Mouse (Mus musculus) midbrain, embryonic 14.5 days (tissue): ENCODE results near the gene Tekt1. TPM values are rescaled to one million over a fixed set of nuclear protein-coding genes. Genes with fewer than 3 reads are reported as not detected.
A peak's percentile ranks its signal among the peaks of the same experiment; 100 is the strongest.
"Not testable (repeated sequence)": the region's sequence is repeated elsewhere in the genome, so short reads cannot be mapped to it uniquely, and the experiment has no call there.

Source experiments
- ATAC-seq: fragments of 200-750 bp; cut with Nextera tagmentation; 2 replicates; pipeline ENCODE4 v1.8.0; 2017; ENCODE audit warnings: moderate number of reproducible peaks, moderate library complexity; ENCODE audit not compliant: low FRiP score, low TSS enrichment
- DNase-seq: peaks from one replicate; pipeline ENCODE4 v3.0.0-alpha.2; 2015
- H3K27ac ChIP-seq: fragments of 300-500 bp; sonication (generic); replicated peaks from 2 replicates; pipeline ENCODE4 v1.5.1; 2014; ENCODE audit warnings: mild to moderate bottlenecking, low read depth, low read length, moderate library complexity
- H3K27me3 ChIP-seq: fragments of 300-500 bp; sonication (generic); 2 replicates; pipeline ENCODE4 v1.6.1; 2014; ENCODE audit warnings: low read length, control low read depth, mixed read lengths; ENCODE audit not compliant: control insufficient read depth, insufficient read depth
- H3K36me3 ChIP-seq: fragments of 300-500 bp; sonication (generic); 2 replicates; pipeline ENCODE4 v1.6.1; 2014; ENCODE audit warnings: low read length, control low read depth; ENCODE audit not compliant: control insufficient read depth, insufficient read depth
- H3K4me1 ChIP-seq: fragments of 300-500 bp; sonication (generic); 2 replicates; pipeline ENCODE4 v1.6.1; 2014; ENCODE audit warnings: mild to moderate bottlenecking, antibody characterized with exemption, low read length, control low read depth; ENCODE audit not compliant: control insufficient read depth, insufficient read depth
- H3K4me2 ChIP-seq: fragments of 300-500 bp; sonication (generic); 2 replicates; pipeline ENCODE4 v1.6.1; 2014; ENCODE audit warnings: mild to moderate bottlenecking, low read length, moderate library complexity
- H3K4me3 ChIP-seq: fragments of 300-500 bp; sonication (generic); replicated peaks from 2 replicates; pipeline ENCODE4 v1.5.1; 2014; ENCODE audit warnings: low read depth, low read length
- H3K9ac ChIP-seq: fragments of 300-500 bp; sonication (generic); replicated peaks from 2 replicates; pipeline ENCODE4 v1.6.1; 2014; ENCODE audit warnings: mild to moderate bottlenecking, low read length, moderate library complexity
- H3K9me3 ChIP-seq: fragments of 300-500 bp; sonication (generic); 2 replicates; pipeline ENCODE4 v1.6.1; 2016; ENCODE audit warnings: low read length, control low read depth, mixed read lengths; ENCODE audit not compliant: control insufficient read depth
- WGBS: fragments of 180-500 bp; shearing (Covaris S2); extraction: QIAGEN DNeasy Blood & Tissue Kit; methylation state at CpG from one replicate; pipeline ENCODE4 v1.1.7; 2014; 5-methylcytosine and 5-hydroxymethylcytosine counted together
- polyA plus RNA-seq: library from polyadenylated mRNA; unstranded; fragments of >200 nt; fragmentation: Nextera tagmentation; extraction: Ambion mirVana; gene quantifications from 2 replicates; pipeline ENCODE4 v1.2.1, GENCODE M21; 2014

Tekt1 gene
- polyA plus RNA-seq, 1 experiment from 2014 or later, result 6.9 TPM

GRCm38 (mm10) chr11:72353186-72353585 is 9.1 kb downstream of the Tekt1 start:
- H3K4me3 ChIP-seq, result no peak overlapping the region
- DNase-seq (no peak), ATAC-seq (no peak)
- H3K4me1 ChIP-seq, result no peaks in the 10 kb centered on the region
- no peaks in the 10 kb centered on the region for H3K36me3 ChIP-seq
- no peaks in the 10 kb centered on the region for H3K27me3 ChIP-seq
- WGBS, result 78% methylated on average over 3 of the region's 3 CpGs
- H3K9ac ChIP-seq, result no peak overlapping the region
- no peaks in the 10 kb centered on the region for H3K9me3 ChIP-seq
- no peak overlapping the region for H3K4me2 ChIP-seq
- no peak overlapping the region for H3K27ac ChIP-seq

GRCm38 (mm10) chr11:72352272-72352671 is 10.0 kb downstream of the Tekt1 start:
- no peak for ATAC-seq
- Histone ChIP-seq H3K9me3 (no peaks in the 10 kb centered on the region), H3K27ac (no peak overlapping the region), H3K4me1 (no peaks in the 10 kb centered on the region), H3K36me3 (no peaks in the 10 kb centered on the region), H3K4me3 (no peak overlapping the region), H3K27me3 (no peaks in the 10 kb centered on the region), H3K4me2 (no peak overlapping the region), H3K9ac (no peak overlapping the region)
- 88% methylated on average over 1 of the region's 1 CpGs for WGBS
- no peak for DNase-seq

GRCm38 (mm10) chr11:72349652-72350051 is 12.6 kb downstream of the Tekt1 start:
- Histone ChIP-seq H3K4me2 (no peak overlapping the region), H3K4me3 (no peak overlapping the region), H3K36me3 (no peaks in the 10 kb centered on the region), H3K27me3 (no peaks in the 10 kb centered on the region), H3K27ac (no peak overlapping the region), H3K9me3 (no peaks in the 10 kb centered on the region), H3K4me1 (no peaks in the 10 kb centered on the region), H3K9ac (no peak overlapping the region)
- DNase-seq (no peak), ATAC-seq (no peak)
- 74% methylated on average over 4 of the region's 4 CpGs for WGBS

GRCm38 (mm10) chr11:72349016-72349415 is 13.2 kb downstream of the Tekt1 start:
- 67% methylated on average over 8 of the region's 8 CpGs for WGBS
- DNase-seq, result no peak

GRCm38 (mm10) chr11:72348563-72348962 is 13.7 kb downstream of the Tekt1 start:
- no peaks in the 10 kb centered on the region for H3K36me3 ChIP-seq
- no peak overlapping the region for H3K4me2 ChIP-seq
- no peak overlapping the region for H3K4me3 ChIP-seq
- no peaks in the 10 kb centered on the region for H3K9me3 ChIP-seq
- no peak overlapping the region for H3K9ac ChIP-seq
- 63% methylated on average over 10 of the region's 10 CpGs for WGBS
- ATAC-seq (no peak), DNase-seq (no peak)
- no peaks in the 10 kb centered on the region for H3K27me3 ChIP-seq
- no peak overlapping the region for H3K27ac ChIP-seq
- H3K4me1 ChIP-seq, result no peaks in the 10 kb centered on the region

More at GRCm38 (mm10) chr11:72349016-72349415, 13.2 kb downstream of the Tekt1 start:
- no peaks in the 10 kb centered on the region for H3K36me3 ChIP-seq
- no peak overlapping the region for H3K4me3 ChIP-seq
- no peak for ATAC-seq
- no peak overlapping the region for H3K27ac ChIP-seq
- no peaks in the 10 kb centered on the region for H3K27me3 ChIP-seq
- no peak overlapping the region for H3K9ac ChIP-seq
- no peak overlapping the region for H3K4me2 ChIP-seq
- no peaks in the 10 kb centered on the region for H3K9me3 ChIP-seq
- no peaks in the 10 kb centered on the region for H3K4me1 ChIP-seq

- no peaks in the 10 kb centered on the region for H3K27me3 ChIP-seq
- no peak overlapping the region for H3K4me2 ChIP-seq
- H3K4me1 ChIP-seq, result no peaks in the 10 kb centered on the region
- H3K9me3 ChIP-seq, result no peaks in the 10 kb centered on the region
- H3K27ac ChIP-seq, result no peak overlapping the region
- H3K9ac ChIP-seq, result no peak overlapping the region
- ATAC-seq (no peak), DNase-seq (no peak)
- WGBS, result 94% methylated on average over 11 of the region's 11 CpGs
- H3K36me3 ChIP-seq, result no peaks in the 10 kb centered on the region
- H3K4me3 ChIP-seq, result no peak overlapping the region
These were observed 17.8 kb downstream of the Tekt1 start for GRCm38 (mm10) chr11:72344486-72344885.

GRCm38 (mm10) chr11:72343904-72344303 is 18.3 kb downstream of the Tekt1 start:
- Histone ChIP-seq H3K4me1 (no peaks in the 10 kb centered on the region), H3K27me3 (no peaks in the 10 kb centered on the region), H3K9ac (no peak overlapping the region), H3K4me3 (no peak overlapping the region), H3K27ac (no peak overlapping the region), H3K9me3 (no peaks in the 10 kb centered on the region), H3K4me2 (no peak overlapping the region), H3K36me3 (no peaks in the 10 kb centered on the region)
- 29% methylated on average over 8 of the region's 8 CpGs for WGBS
- DNase-seq (peak; percentile 82), ATAC-seq (no peak)

- not testable (repeated sequence) for H3K4me1 ChIP-seq, H3K36me3 ChIP-seq, H3K9ac ChIP-seq, H3K27ac ChIP-seq, H3K27me3 ChIP-seq, DNase-seq, H3K4me2 ChIP-seq, H3K9me3 ChIP-seq, ATAC-seq, H3K4me3 ChIP-seq
- 94% methylated on average over 5 of the region's 5 CpGs for WGBS
These were observed 19.0 kb downstream of the Tekt1 start for GRCm38 (mm10) chr11:72343238-72343625.

- H3K4me3 ChIP-seq, result no peak overlapping the region
- DNase-seq, result peak; percentile 89
- H3K27me3 ChIP-seq, result no peaks in the 10 kb centered on the region
- H3K9me3 ChIP-seq, result no peaks in the 10 kb centered on the region
- 10% methylated on average over 7 of the region's 7 CpGs for WGBS
- H3K4me1 ChIP-seq, result peaks cover 6% of the 10 kb centered on the region; the same call in 1 of the 2 replicates
- no peaks in the 10 kb centered on the region for H3K36me3 ChIP-seq
- H3K9ac ChIP-seq, result no peak overlapping the region
- H3K4me2 ChIP-seq, result peak overlapping the region; percentile 35; the same call in 1 of the 2 replicates
- peak; percentile 69 for ATAC-seq
- H3K27ac ChIP-seq, result no peak overlapping the region
These were observed 19.5 kb downstream of the Tekt1 start for GRCm38 (mm10) chr11:72342549-72343237.
